Mouse (Mus musculus) left cerebral cortex, adult 9 months (tissue): ENCODE data around the gene Bms1.

Source experiments
- DNase-seq, 2 experiments: peaks; one replicate each; pipeline ENCODE4 v3.0.0; 2022; ENCODE audit warnings: low spot score in 2 of 2

Bms1 gene

GRCm38 (mm10) chr6:118419050-118419920 is at the start of gene Bms1:
Bms1 (minus strand) TSS chr6:118419474.
- DNase-seq: peak; percentile 87 to 96

GRCm38 (mm10) chr6:118462069-118462705 is 42.9 kb upstream of the Bms1 start:
- no peak for DNase-seq

GRCm38 (mm10) chr6:118457726-118458125 is 38.5 kb upstream of the Bms1 start:
- no peak for DNase-seq

- DNase-seq: peak; percentile 84 to 94
Measured at GRCm38 (mm10) chr6:118455042-118455631, 35.9 kb upstream of the Bms1 start, which contains the start of gene Zfp248. Zfp248 (minus strand) TSS chr6:118455528.

- DNase-seq: peak in 1 of 2 experiments; percentile 26
Measured at GRCm38 (mm10) chr6:118454452-118454851, 35.2 kb upstream of the Bms1 start.

- no peak for DNase-seq
Measured at GRCm38 (mm10) chr6:118431502-118431901, 12.2 kb upstream of the Bms1 start.

- no peak for DNase-seq
Measured at GRCm38 (mm10) chr6:118426666-118427065, 7.4 kb upstream of the Bms1 start.

GRCm38 (mm10) chr6:118410428-118410827 is 8.8 kb downstream of the Bms1 start:
- DNase-seq: no peak

GRCm38 (mm10) chr6:118408510-118408909 is 10.8 kb downstream of the Bms1 start:
- no peak for DNase-seq

GRCm38 (mm10) chr6:118406421-118406820 is 12.9 kb downstream of the Bms1 start:
- DNase-seq: no peak

GRCm38 (mm10) chr6:118390746-118391145 is 28.5 kb downstream of the Bms1 start:
- DNase-seq: no peak

- no peak for DNase-seq
Measured at GRCm38 (mm10) chr6:118385962-118386361, 33.3 kb downstream of the Bms1 start.

- no peak for DNase-seq
Measured at GRCm38 (mm10) chr6:118381234-118381633, 38.0 kb downstream of the Bms1 start.

GRCm38 (mm10) chr6:118380630-118381029 is 38.6 kb downstream of the Bms1 start:
- no peak for DNase-seq

- DNase-seq: peak in 1 of 2 experiments; percentile 70
Measured at GRCm38 (mm10) chr6:118379451-118380167, 39.7 kb downstream of the Bms1 start.

- no peak for DNase-seq
Measured at GRCm38 (mm10) chr6:118377611-118378010, 41.7 kb downstream of the Bms1 start.

- no peak for DNase-seq
Measured at GRCm38 (mm10) chr6:118376023-118376422, 43.3 kb downstream of the Bms1 start.

GRCm38 (mm10) chr6:118375457-118375856 is 43.8 kb downstream of the Bms1 start:
- no peak for DNase-seq

- no peak for DNase-seq
Measured at GRCm38 (mm10) chr6:118375026-118375425, 44.2 kb downstream of the Bms1 start.

- peak in 1 of 2 experiments; percentile 62 for DNase-seq
Measured at GRCm38 (mm10) chr6:118373294-118373693, 46.0 kb downstream of the Bms1 start.

- DNase-seq: peak in 1 of 2 experiments; percentile 50
Measured at GRCm38 (mm10) chr6:118372794-118373193, 46.5 kb downstream of the Bms1 start.

- DNase-seq: peak in 1 of 2 experiments; percentile 12
Measured at GRCm38 (mm10) chr6:118367502-118367901, 51.8 kb downstream of the Bms1 start.
